Mouse (Mus musculus): Measurements from ENCODE around the gene Sergef.

- no peak for TF ChIP-seq POLR2A (IDR thresholded peaks at IDR 0.05; ENCODE audit: borderline replicate concordance, low read depth, low read length)
- no peak for TF ChIP-seq CTCF (IDR thresholded peaks at IDR 0.05; ENCODE audit: low read depth, low read length)
Observed at GRCm38 (mm10) chr7:46393718-46394511, 245.7 kb downstream of the Sergef start.
